Mouse (Mus musculus): ENCODE data around the gene Grik1. TPM values are rescaled to one million over a fixed set of nuclear protein-coding genes. Genes with fewer than 3 reads are reported as not detected.

Gene Grik1
- total RNA-seq (2023) = not detected

DNA sequence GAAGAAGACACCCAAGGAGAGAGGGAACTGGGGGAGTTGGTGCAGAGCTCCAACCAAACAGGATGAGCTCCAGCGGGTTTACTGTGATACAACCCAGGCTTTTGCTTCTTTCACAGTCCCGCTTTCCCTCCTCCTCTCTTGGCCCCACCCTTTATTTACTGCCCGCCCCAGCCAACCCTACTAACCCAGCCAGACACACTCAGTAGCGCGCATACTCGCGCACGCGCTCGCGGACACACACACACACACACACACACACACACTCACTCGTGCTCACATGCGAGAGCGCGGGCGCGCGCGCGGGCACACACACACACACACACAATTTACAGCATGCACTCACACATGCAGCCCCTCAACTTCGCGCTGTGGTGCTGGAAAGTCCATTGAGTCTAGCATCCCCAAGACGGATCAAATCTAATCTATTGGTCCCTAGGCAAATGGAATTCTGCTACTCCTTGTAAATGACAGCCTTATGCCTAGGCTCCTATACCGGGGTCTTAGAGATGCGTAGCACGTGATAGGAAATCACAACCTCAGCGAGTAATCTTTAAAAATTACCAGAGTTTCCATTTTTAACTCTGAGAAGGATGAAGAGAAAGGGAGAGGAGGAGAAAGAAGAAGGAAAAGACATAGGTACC, at the start of gene Grik1:
Gene Grik1, minus strand, starts transcription at position 134 of the 641 bp plus-strand sequence.

Other genes with a start within 250 kb of the Grik1 start
- gene Cldn17, start 216.7 kb upstream of the Grik1 start, total RNA-seq (2023) = not detected